Mouse (Mus musculus): ENCODE results near the gene Kcnt1. TPM values are rescaled to one million over a fixed set of nuclear protein-coding genes. Genes with fewer than 3 reads are reported as not detected.

The Kcnt1 gene
- polyA plus RNA-seq, 1 experiment from 2014 or later, result 23.7 TPM

- no peaks in the 10 kb centered on the region; the same call in 1 of the 2 replicates for H3K36me3 ChIP-seq
- H3K27ac ChIP-seq (replicated peaks), result no peak overlapping the region
- peaks cover 25% of the 10 kb centered on the region for H3K4me1 ChIP-seq
- no peak for ATAC-seq (ENCODE audit: low FRiP score)
- peaks cover 6% of the 10 kb centered on the region; the same call in 1 of the 2 replicates for H3K27me3 ChIP-seq (replicated peaks)
- H3K4me3 ChIP-seq (replicated peaks), result peak overlapping the region; percentile 65; the same call in 1 of the 2 replicates
- no peaks in the 10 kb centered on the region for H3K9me3 ChIP-seq (replicated peaks)
- WGBS, result 81% methylated on average over 4 of the region's 4 CpGs
- no peak overlapping the region for H3K9ac ChIP-seq (replicated peaks)
- H3K4me2 ChIP-seq, result peak overlapping the region; percentile 78
These were observed 15.5 kb downstream of the Kcnt1 start for GRCm38 (mm10) chr2:25879061-25879460.

DNA sequence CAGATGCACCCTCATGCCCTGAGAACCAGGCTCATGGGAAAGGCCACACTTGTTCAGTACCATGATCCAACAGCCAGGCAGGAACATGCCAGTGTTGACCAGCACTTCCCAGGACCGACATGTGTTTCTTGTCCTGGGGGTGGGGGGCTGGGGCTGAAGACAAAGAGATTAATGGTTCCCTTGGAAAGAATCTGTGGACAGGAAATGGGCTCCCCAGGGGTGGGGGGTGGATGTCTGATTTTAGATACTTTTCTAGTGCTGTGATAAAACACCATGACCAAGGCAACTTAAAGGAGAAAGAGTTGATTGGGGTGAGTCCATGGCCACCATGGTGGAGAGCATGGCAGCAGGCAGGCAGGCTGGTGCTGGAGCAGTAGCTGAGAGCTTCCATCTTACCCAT lies 18.7 kb downstream of the Kcnt1 start:
- peaks cover 6% of the 10 kb centered on the region; the same call in 1 of the 2 replicates for H3K27me3 ChIP-seq (replicated peaks)
- H3K4me1 ChIP-seq, result peaks cover 20% of the 10 kb centered on the region
- H3K27ac ChIP-seq (replicated peaks), result no peak overlapping the region
- H3K9me3 ChIP-seq (replicated peaks), result no peaks in the 10 kb centered on the region
- H3K9ac ChIP-seq (replicated peaks), result no peak overlapping the region
- ATAC-seq (ENCODE audit: low FRiP score), result no peak
- H3K4me2 ChIP-seq, result no peak overlapping the region
- 67% methylated on average over 1 of the region's 1 CpGs for WGBS
- no peaks in the 10 kb centered on the region; the same call in 1 of the 2 replicates for H3K36me3 ChIP-seq
- no peak overlapping the region for H3K4me3 ChIP-seq (replicated peaks)

GRCm38 (mm10) chr2:25884756-25885155 lies 21.2 kb downstream of the Kcnt1 start:
- no peaks in the 10 kb centered on the region for H3K4me1 ChIP-seq
- H3K36me3 ChIP-seq, result no peaks in the 10 kb centered on the region; the same call in 1 of the 2 replicates
- no peak overlapping the region for H3K9ac ChIP-seq (replicated peaks)
- 90% methylated on average over 3 of the region's 3 CpGs for WGBS
- H3K27me3 ChIP-seq (replicated peaks), result no peaks in the 10 kb centered on the region
- H3K9me3 ChIP-seq (replicated peaks), result no peaks in the 10 kb centered on the region
- no peak overlapping the region for H3K27ac ChIP-seq (replicated peaks)
- H3K4me2 ChIP-seq, result no peak overlapping the region
- no peak for ATAC-seq (ENCODE audit: low FRiP score)
- no peak overlapping the region for H3K4me3 ChIP-seq (replicated peaks)

DNA sequence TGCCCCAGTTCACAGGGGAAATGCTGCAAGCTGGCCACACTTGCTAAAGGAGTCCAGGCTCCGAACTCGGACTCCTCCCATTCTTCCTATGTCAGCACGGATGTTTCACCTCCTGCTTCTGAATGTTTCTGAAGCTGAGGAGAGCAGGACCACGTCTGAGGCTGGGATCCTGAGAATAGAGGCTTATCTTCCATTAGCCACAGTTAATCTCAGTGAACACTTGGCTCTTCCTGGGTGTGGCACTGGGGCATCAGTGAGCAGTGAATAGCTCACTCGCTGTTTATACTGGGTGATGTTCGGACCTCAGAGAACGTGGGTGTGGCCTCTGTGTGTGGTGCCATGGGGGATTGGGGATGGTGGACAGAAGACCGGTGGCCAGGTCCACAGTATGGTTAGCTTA lies 23.7 kb downstream of the Kcnt1 start:
- no peak for ATAC-seq (ENCODE audit: low FRiP score)
- WGBS, result 74% methylated on average over 8 of the region's 8 CpGs

DNA sequence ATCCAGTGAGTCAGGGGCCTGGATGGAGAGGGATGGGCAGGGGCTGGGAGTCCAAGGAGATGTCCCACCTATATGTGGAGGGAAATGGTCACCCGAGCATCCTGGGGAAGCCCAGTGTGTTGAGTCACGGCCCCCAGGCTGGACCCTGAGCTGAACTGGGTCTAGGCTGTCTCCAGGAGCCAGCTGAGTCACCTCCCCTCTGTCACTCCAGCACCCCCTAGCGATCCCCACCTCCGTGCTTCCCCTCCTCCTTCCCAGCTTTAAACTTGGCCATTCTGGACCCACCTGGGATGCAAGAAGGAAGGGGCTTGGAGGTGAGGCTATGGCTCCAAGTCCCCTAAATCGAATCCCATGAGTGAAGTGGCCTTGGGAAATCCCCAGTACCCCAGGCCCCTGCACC lies 24.6 kb downstream of the Kcnt1 start:
- 71% methylated on average over 5 of the region's 5 CpGs for WGBS

More for the DNA sequence above, 23.7 kb downstream of the Kcnt1 start:
- Histone ChIP-seq H3K27me3 (replicated peaks) (no peaks in the 10 kb centered on the region), H3K9me3 (replicated peaks) (no peaks in the 10 kb centered on the region), H3K9ac (replicated peaks) (no peak overlapping the region), H3K4me1 (no peaks in the 10 kb centered on the region), H3K4me2 (no peak overlapping the region), H3K36me3 (no peaks in the 10 kb centered on the region; the same call in 1 of the 2 replicates), H3K4me3 (replicated peaks) (no peak overlapping the region), H3K27ac (replicated peaks) (no peak overlapping the region)

DNA sequence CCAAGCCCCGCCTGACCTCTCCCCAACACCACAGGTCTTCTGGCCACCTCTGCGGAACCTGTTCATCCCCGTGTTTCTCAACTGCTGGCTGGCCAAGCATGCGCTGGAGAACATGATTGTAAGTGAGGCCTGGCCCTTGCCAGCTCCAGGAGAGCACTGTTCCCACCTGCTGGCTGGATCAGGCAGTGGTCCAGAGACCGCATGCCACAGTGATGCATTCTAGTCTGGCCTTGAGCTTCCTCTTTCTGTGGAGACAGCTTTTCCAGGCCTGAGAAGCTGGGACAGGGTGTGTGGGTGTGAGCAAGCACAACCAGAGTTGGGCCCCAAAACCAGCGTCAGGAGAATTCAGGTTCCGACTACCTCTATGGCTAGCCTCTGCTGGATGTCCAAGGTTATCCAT lies 28.9 kb downstream of the Kcnt1 start:
- H3K9ac ChIP-seq (replicated peaks), result no peak overlapping the region
- no peaks in the 10 kb centered on the region; the same call in 1 of the 2 replicates for H3K36me3 ChIP-seq
- H3K4me1 ChIP-seq, result no peaks in the 10 kb centered on the region
- no peak overlapping the region for H3K4me2 ChIP-seq
- H3K27ac ChIP-seq (replicated peaks), result no peak overlapping the region
- no peak for ATAC-seq (ENCODE audit: low FRiP score)
- H3K9me3 ChIP-seq (replicated peaks), result no peaks in the 10 kb centered on the region
- no peaks in the 10 kb centered on the region for H3K27me3 ChIP-seq (replicated peaks)
- WGBS, result 90% methylated on average over 7 of the region's 7 CpGs
- H3K4me3 ChIP-seq (replicated peaks), result no peak overlapping the region

More for the DNA sequence above, 24.6 kb downstream of the Kcnt1 start:
- no peaks in the 10 kb centered on the region for H3K9me3 ChIP-seq (replicated peaks)
- H3K27me3 ChIP-seq (replicated peaks), result no peaks in the 10 kb centered on the region
- no peak overlapping the region for H3K4me2 ChIP-seq
- no peak overlapping the region for H3K9ac ChIP-seq (replicated peaks)
- H3K4me1 ChIP-seq, result no peaks in the 10 kb centered on the region
- H3K27ac ChIP-seq (replicated peaks), result no peak overlapping the region
- no peak for ATAC-seq (ENCODE audit: low FRiP score)
- H3K36me3 ChIP-seq, result no peaks in the 10 kb centered on the region
- no peak overlapping the region for H3K4me3 ChIP-seq (replicated peaks)

- Histone ChIP-seq H3K4me1 (no peaks in the 10 kb centered on the region), H3K36me3 (peaks cover 6% of the 10 kb centered on the region; the same call in 1 of the 2 replicates), H3K4me3 (replicated peaks) (no peak overlapping the region), H3K4me2 (no peak overlapping the region), H3K27me3 (replicated peaks) (no peaks in the 10 kb centered on the region), H3K9me3 (replicated peaks) (no peaks in the 10 kb centered on the region), H3K9ac (replicated peaks) (no peak overlapping the region), H3K27ac (replicated peaks) (no peak overlapping the region)
- no peak for ATAC-seq (ENCODE audit: low FRiP score)
- 84% methylated on average over 9 of the region's 9 CpGs for WGBS
These were observed 35.4 kb downstream of the Kcnt1 start for GRCm38 (mm10) chr2:25898970-25899369.

- Histone ChIP-seq H3K9me3 (replicated peaks) (no peaks in the 10 kb centered on the region), H3K4me3 (replicated peaks) (no peak overlapping the region), H3K4me2 (no peak overlapping the region), H3K27ac (replicated peaks) (no peak overlapping the region), H3K9ac (replicated peaks) (no peak overlapping the region), H3K4me1 (no peaks in the 10 kb centered on the region), H3K27me3 (replicated peaks) (no peaks in the 10 kb centered on the region), H3K36me3 (peaks cover 8% of the 10 kb centered on the region; the same call in 1 of the 2 replicates)
- ATAC-seq (ENCODE audit: low FRiP score), result no peak
- 85% methylated on average over 12 of the region's 12 CpGs for WGBS
These were observed 46.3 kb downstream of the Kcnt1 start for GRCm38 (mm10) chr2:25909872-25910271.

GRCm38 (mm10) chr2:25913247-25913646 lies 49.7 kb downstream of the Kcnt1 start:
- ATAC-seq (ENCODE audit: low FRiP score), result no peak
- Histone ChIP-seq H3K9me3 (replicated peaks) (no peaks in the 10 kb centered on the region), H3K36me3 (peaks cover 8% of the 10 kb centered on the region; the same call in 1 of the 2 replicates), H3K27ac (replicated peaks) (no peak overlapping the region), H3K4me2 (no peak overlapping the region), H3K9ac (replicated peaks) (no peak overlapping the region), H3K27me3 (replicated peaks) (no peaks in the 10 kb centered on the region), H3K4me3 (replicated peaks) (no peak overlapping the region), H3K4me1 (peaks cover 3% of the 10 kb centered on the region; the same call in 1 of the 2 replicates)
- 46% methylated on average over 2 of the region's 2 CpGs for WGBS

GRCm38 (mm10) chr2:25914201-25914600 lies 50.7 kb downstream of the Kcnt1 start:
- Histone ChIP-seq H3K4me1 (peaks cover 3% of the 10 kb centered on the region; the same call in 1 of the 2 replicates), H3K4me2 (no peak overlapping the region), H3K27me3 (replicated peaks) (no peaks in the 10 kb centered on the region), H3K4me3 (replicated peaks) (no peak overlapping the region), H3K9me3 (replicated peaks) (no peaks in the 10 kb centered on the region), H3K27ac (replicated peaks) (no peak overlapping the region), H3K36me3 (peaks cover 8% of the 10 kb centered on the region; the same call in 1 of the 2 replicates), H3K9ac (replicated peaks) (no peak overlapping the region)
- 85% methylated on average over 4 of the region's 4 CpGs for WGBS
- no peak for ATAC-seq (ENCODE audit: low FRiP score)

DNA sequence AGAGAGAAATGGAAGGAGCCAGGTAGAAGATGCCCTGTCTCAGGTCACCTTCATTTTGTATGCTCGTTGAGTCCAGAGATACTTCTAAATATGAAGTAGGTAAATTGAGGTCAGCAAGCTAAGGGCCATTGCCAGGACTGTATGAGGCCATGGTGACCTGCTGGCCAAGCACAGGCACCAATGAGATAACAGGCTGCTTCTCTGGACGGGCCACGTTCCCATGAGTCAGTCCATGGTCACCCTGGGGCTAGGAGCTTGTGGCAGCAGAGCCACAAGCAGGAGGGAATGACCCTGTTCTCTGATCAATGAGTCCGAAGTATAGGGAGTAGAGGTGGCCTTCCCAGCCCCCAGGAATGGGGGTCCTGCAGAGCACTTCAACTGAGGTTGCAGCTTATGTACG lies 51.3 kb downstream of the Kcnt1 start:
- Histone ChIP-seq H3K36me3 (peaks cover 8% of the 10 kb centered on the region; the same call in 1 of the 2 replicates), H3K9me3 (replicated peaks) (no peaks in the 10 kb centered on the region), H3K4me3 (replicated peaks) (no peak overlapping the region), H3K27me3 (replicated peaks) (no peaks in the 10 kb centered on the region), H3K4me1 (peaks cover 3% of the 10 kb centered on the region; the same call in 1 of the 2 replicates), H3K27ac (replicated peaks) (no peak overlapping the region), H3K4me2 (no peak overlapping the region), H3K9ac (replicated peaks) (no peak overlapping the region)
- ATAC-seq (ENCODE audit: low FRiP score), result no peak
- WGBS, result 92% methylated on average over 5 of the region's 5 CpGs

- Histone ChIP-seq H3K4me1 (peaks cover 12% of the 10 kb centered on the region; the same call in 1 of the 2 replicates), H3K4me3 (replicated peaks) (no peak overlapping the region), H3K27ac (replicated peaks) (no peak overlapping the region), H3K4me2 (no peak overlapping the region), H3K9me3 (replicated peaks) (no peaks in the 10 kb centered on the region), H3K27me3 (replicated peaks) (no peaks in the 10 kb centered on the region), H3K36me3 (0 out of 2 replicates have a peak, but pooled peaks cover 2% of the 10 kb centered on the region), H3K9ac (replicated peaks) (no peak overlapping the region)
- no peak for ATAC-seq (ENCODE audit: low FRiP score)
- 69% methylated on average over 2 of the region's 2 CpGs for WGBS
These were observed 54.9 kb downstream of the Kcnt1 start for GRCm38 (mm10) chr2:25918408-25918807.

Data from neural tube, embryonic 15.5 days (tissue).